Mouse (Mus musculus) liver, adult 2 months (tissue): ENCODE measurements around the gene Grin2c.

Source experiments
- CTCF ChIP-seq: fragments of 200-500 bp; IDR thresholded peaks from 2 replicates; pipeline ENCODE4 v1.5.1; 2011; ENCODE audit warnings: low read depth, low read length, control low read depth
- POLR2A ChIP-seq: fragments of 200-500 bp; IDR thresholded peaks from 2 replicates; pipeline ENCODE4 v1.6.1; 2011; ENCODE audit warnings: low read length, control low read depth; ENCODE audit not compliant: insufficient read depth; ENCODE audit errors: extremely low read depth

DNA sequence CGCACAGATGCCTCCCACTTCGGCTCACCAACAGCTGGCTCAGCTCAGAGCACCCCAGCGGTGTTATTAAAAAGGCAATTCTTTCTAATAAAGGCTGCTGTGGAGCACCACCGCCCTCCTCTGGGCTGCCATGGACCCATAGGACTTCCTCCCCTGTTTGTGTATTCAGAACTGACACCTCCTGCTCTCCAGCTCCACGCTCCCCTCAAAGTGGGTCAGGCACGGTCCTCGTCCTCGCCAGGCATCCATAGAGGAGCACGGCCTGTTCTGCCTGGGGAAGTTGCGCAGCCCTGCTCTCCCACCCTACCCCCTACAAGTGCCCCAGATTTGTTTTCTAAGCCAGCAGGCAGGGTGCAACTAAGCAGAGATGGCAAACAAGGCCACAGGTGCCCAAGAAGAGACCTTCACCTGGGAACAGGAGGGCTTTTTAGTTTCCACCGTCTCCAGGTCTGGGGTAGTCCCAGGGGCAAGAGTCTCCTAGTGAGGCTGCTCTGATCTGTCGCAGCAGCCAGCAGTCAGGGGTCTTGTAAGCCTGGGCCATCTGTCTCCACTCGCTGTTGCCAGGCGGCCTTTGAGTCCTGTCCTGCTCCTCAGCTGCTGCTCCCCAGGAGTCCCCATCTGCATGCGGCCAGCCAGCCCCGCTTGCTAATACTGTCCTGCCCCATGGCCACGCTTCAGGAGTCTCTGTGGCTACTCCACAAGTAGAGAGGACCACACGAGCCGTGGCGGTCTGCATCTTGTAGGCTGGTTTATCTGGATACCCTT lies 33.3 kb downstream of the Grin2c start:
- TF ChIP-seq CTCF, result peak; percentile 22; the same call in 1 of the 2 replicates
- TF ChIP-seq POLR2A, result no peak
